Mouse (Mus musculus): Measurements from ENCODE around the gene Tm2d1. TPM values are rescaled to one million over a fixed set of nuclear protein-coding genes. Genes with fewer than 3 reads are reported as not detected.

The Tm2d1 gene
- 80.7 TPM for polyA plus RNA-seq (2017; shearing (Covaris generic))

GRCm38 (mm10) chr4:98382716-98383424 is at the start of gene Tm2d1:
TSS of gene Tm2d1 (minus strand) at chr4:98383306.

DNA sequence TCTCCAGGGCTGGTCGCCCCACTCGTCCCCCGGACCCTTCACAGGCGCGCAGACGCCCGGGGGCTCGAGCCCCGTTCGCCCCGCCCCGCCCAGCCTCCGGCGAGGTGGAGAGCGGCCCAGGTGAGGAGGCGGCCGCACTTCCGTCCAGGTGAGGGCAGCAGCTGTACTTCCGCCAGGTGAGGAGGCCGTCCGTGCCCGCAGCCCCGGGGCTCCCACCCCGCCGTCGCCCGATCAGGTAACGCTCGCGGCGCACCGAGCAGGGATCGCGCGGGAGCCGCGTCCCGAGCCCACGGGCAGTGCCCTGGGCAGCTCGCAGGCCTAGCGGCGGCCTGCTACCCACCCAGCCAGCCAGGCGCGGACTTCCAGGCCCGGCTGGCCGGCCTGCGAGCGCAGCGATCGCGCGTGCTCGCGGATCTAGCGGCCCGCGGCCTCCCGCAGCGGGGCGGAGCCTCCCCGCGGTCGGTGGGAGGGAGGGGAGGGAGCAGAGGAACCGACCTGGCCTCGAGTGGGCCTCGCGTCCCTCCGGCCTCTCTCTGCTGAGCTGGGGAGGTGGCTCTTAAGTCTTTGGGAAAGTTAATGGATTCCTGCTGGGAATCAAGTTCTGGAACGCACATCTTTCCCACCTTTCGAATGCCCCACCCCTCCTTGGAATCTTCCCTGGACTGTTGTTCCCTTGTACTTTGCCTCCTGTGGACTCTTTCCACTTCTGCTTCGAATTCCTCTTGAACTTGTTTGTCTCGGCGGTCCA is 12.8 kb upstream of the Tm2d1 start, which contains the start of gene Patj:
TSS of gene Patj (plus strand) at position 96 of the 748 bp plus-strand sequence.

Other genes starting within 250 kb of the Tm2d1 start
- 45.0 TPM for gene Patj, start 12.5 kb upstream of the Tm2d1 start, polyA plus RNA-seq (2017; shearing (Covaris generic))

Data from effector memory CD4-positive, alpha-beta T cell, adult 5 months (primary cell).